Mouse (Mus musculus): ENCODE results near the gene Fa2h. TPM values are rescaled to one million over a fixed set of nuclear protein-coding genes. Genes with fewer than 3 reads are reported as not detected.

Fa2h gene
- polyA plus RNA-seq, 1 experiment from 2014 or later = not detected

- no peaks in the 10 kb centered on the region for H3K9me3 ChIP-seq (ENCODE audit: control insufficient read depth, low read length)
- peak; percentile 99 for ATAC-seq (ENCODE audit: insufficient read depth, low FRiP score, low TSS enrichment)
- under 1% methylated on average over 64 of the region's 67 CpGs for whole genome bisulfite sequencing
- peaks cover 3% of the 10 kb centered on the region; the same call in 1 of the 2 replicates for H3K36me3 ChIP-seq (ENCODE audit: control insufficient read depth, insufficient read depth, low read length)
- H3K9ac ChIP-seq (ENCODE audit: low read length) = peak within 1 kb of the TSS; percentile 92
- DNase-seq (ENCODE audit: low spot score) = peak; percentile 94
- peak within 1 kb of the TSS; percentile 59 for H3K4me2 ChIP-seq (ENCODE audit: low read depth)
- H3K4me3 ChIP-seq (ENCODE audit: low read depth, low read length) = peak within 1 kb of the TSS; percentile 91
- H3K27me3 ChIP-seq (ENCODE audit: control insufficient read depth, insufficient read depth, low read length) = no peaks in the 10 kb centered on the region
- no peaks in the 10 kb centered on the region for H3K4me1 ChIP-seq (ENCODE audit: control insufficient read depth, insufficient read depth, low read length)
- peak within 1 kb of the TSS; percentile 82 for H3K27ac ChIP-seq (ENCODE audit: low read depth, low read length)
These were observed 93.6 kb downstream of the Fa2h start, which contains the start of gene Rfwd3 for GRCm38 (mm10) chr8:111299821-111300568. Rfwd3 (minus strand) TSS chr8:111300222.

GRCm38 (mm10) chr8:111299363-111299820, 94.2 kb downstream of the Fa2h start:
- H3K9ac ChIP-seq (ENCODE audit: low read length) = peak overlapping the region; percentile 92
- DNase-seq (ENCODE audit: low spot score) (no peak), ATAC-seq (ENCODE audit: insufficient read depth, low FRiP score, low TSS enrichment) (peak; percentile 10; the same call in 1 of the 2 replicates)
- WGBS = 0% methylated on average over 28 of the region's 28 CpGs
- H3K4me2 ChIP-seq (ENCODE audit: low read depth) = peak overlapping the region; percentile 59
- H3K36me3 ChIP-seq (ENCODE audit: control insufficient read depth, insufficient read depth, low read length) = peaks cover 3% of the 10 kb centered on the region
- H3K9me3 ChIP-seq (ENCODE audit: control insufficient read depth, low read length) = no peaks in the 10 kb centered on the region
- H3K27me3 ChIP-seq (ENCODE audit: control insufficient read depth, insufficient read depth, low read length) = no peaks in the 10 kb centered on the region
- no peaks in the 10 kb centered on the region for H3K4me1 ChIP-seq (ENCODE audit: control insufficient read depth, insufficient read depth, low read length)
- peak overlapping the region; percentile 91 for H3K4me3 ChIP-seq (ENCODE audit: low read depth, low read length)
- peak overlapping the region; percentile 82 for H3K27ac ChIP-seq (ENCODE audit: low read depth, low read length)

- ATAC-seq (ENCODE audit: insufficient read depth, low FRiP score, low TSS enrichment) (no peak), DNase-seq (ENCODE audit: low spot score) (no peak)
- H3K36me3 ChIP-seq (ENCODE audit: control insufficient read depth, insufficient read depth, low read length) = peaks cover 6% of the 10 kb centered on the region
- no peaks in the 10 kb centered on the region for H3K9me3 ChIP-seq (ENCODE audit: control insufficient read depth, low read length)
- no peak overlapping the region for H3K4me3 ChIP-seq (ENCODE audit: low read depth, low read length)
- H3K27ac ChIP-seq (ENCODE audit: low read depth, low read length) = no peak overlapping the region
- H3K9ac ChIP-seq (ENCODE audit: low read length) = no peak overlapping the region
- no peak overlapping the region for H3K4me2 ChIP-seq (ENCODE audit: low read depth)
- 80% methylated on average over 1 of the region's 1 CpGs for WGBS
- H3K27me3 ChIP-seq (ENCODE audit: control insufficient read depth, insufficient read depth, low read length) = no peaks in the 10 kb centered on the region
- H3K4me1 ChIP-seq (ENCODE audit: control insufficient read depth, insufficient read depth, low read length) = no peaks in the 10 kb centered on the region
These were observed 95.6 kb downstream of the Fa2h start for GRCm38 (mm10) chr8:111298011-111298410.

Other genes starting within 250 kb of the Fa2h start
- gene Glg1, start 134.6 kb downstream of the Fa2h start, polyA plus RNA-seq (2014; fragmentation: Nextera tagmentation; extraction: Ambion mirVana) = 78.3 and 83.2 TPM in 2 replicates
- 84.1 and 85.4 TPM in 2 replicates for gene Rfwd3, start 93.6 kb downstream of the Fa2h start, polyA plus RNA-seq (2014; fragmentation: Nextera tagmentation; extraction: Ambion mirVana)
- 0.28 and 0.37 TPM in 2 replicates for gene Mlkl, start 55.6 kb downstream of the Fa2h start, polyA plus RNA-seq (2014; fragmentation: Nextera tagmentation; extraction: Ambion mirVana)
- 3.1 and 3.8 TPM in 2 replicates for gene Wdr59, start 128.3 kb upstream of the Fa2h start, polyA plus RNA-seq (2014; fragmentation: Nextera tagmentation; extraction: Ambion mirVana)
- 63.1 and 64.8 TPM in 2 replicates for gene Znrf1, start 142.3 kb upstream of the Fa2h start, polyA plus RNA-seq (2014; fragmentation: Nextera tagmentation; extraction: Ambion mirVana)
- 0.15 and 0.21 TPM in 2 replicates for gene Ldhd, start 236.6 kb upstream of the Fa2h start, polyA plus RNA-seq (2014; fragmentation: Nextera tagmentation; extraction: Ambion mirVana)
- 22.3 and 22.7 TPM in 2 replicates for gene Zfp1, start 249.6 kb upstream of the Fa2h start, polyA plus RNA-seq (2014; fragmentation: Nextera tagmentation; extraction: Ambion mirVana)

Data from neural tube, embryonic 11.5 days (tissue).